Mouse (Mus musculus) erythroblast, adult 5-6 weeks (primary cell): Measurements from ENCODE around the gene Hjurp. TPM values are rescaled to one million over a fixed set of nuclear protein-coding genes. Genes with fewer than 3 reads are reported as not detected.

Experiments
- ATAC-seq: replicated peaks from 2 replicates; pipeline ENCODE4 v1.8.0; 2016; ENCODE audit warnings: moderate number of reproducible peaks, mild to moderate bottlenecking, moderate TSS enrichment, inconsistent platforms; ENCODE audit not compliant: poor library complexity, low FRiP score, severe bottlenecking
- total RNA-seq, 2 experiments: library from RNA; stranded (forward) in 1 of 2; stranded (reverse) in 1 of 2; fragments of 150-400 nt in 1 of 2; fragments of 200-764, 138-1000 nt in 1 of 2; gene quantifications; 2 replicates each; pipeline versions ENCODE4 v1.2.3 to v1.2.4; 2015 to 2017; ENCODE audit warnings: low replicate concordance in 2 of 2

The Hjurp gene
- total RNA-seq, 2 experiments from 2014 or later = 89.5 to 110 TPM

- no peak for ATAC-seq
Measured at GRCm38 (mm10) chr1:88248658-88249057, 28.8 kb downstream of the Hjurp start.

GRCm38 (mm10) chr1:88247660-88248059 is 29.8 kb downstream of the Hjurp start:
- no peak for ATAC-seq

- ATAC-seq = no peak
Measured at GRCm38 (mm10) chr1:88246386-88246785, 31.0 kb downstream of the Hjurp start.

GRCm38 (mm10) chr1:88245881-88246280 is 31.6 kb downstream of the Hjurp start:
- ATAC-seq = no peak

- no peak for ATAC-seq
Measured at GRCm38 (mm10) chr1:88243861-88244260, 33.6 kb downstream of the Hjurp start.

- no peak for ATAC-seq
Measured at GRCm38 (mm10) chr1:88240579-88240978, 36.9 kb downstream of the Hjurp start.

- no peak for ATAC-seq
Measured at GRCm38 (mm10) chr1:88240072-88240471, 37.4 kb downstream of the Hjurp start.

- no peak for ATAC-seq
Measured at GRCm38 (mm10) chr1:88238771-88239170, 38.7 kb downstream of the Hjurp start.

- ATAC-seq = no peak
Measured at GRCm38 (mm10) chr1:88237311-88237710, 40.1 kb downstream of the Hjurp start.

- ATAC-seq = no peak
Measured at GRCm38 (mm10) chr1:88235894-88236415, 41.5 kb downstream of the Hjurp start.

- no peak for ATAC-seq
Measured at GRCm38 (mm10) chr1:88235046-88235893, 42.2 kb downstream of the Hjurp start.

- no peak for ATAC-seq
Measured at GRCm38 (mm10) chr1:88234646-88235045, 42.8 kb downstream of the Hjurp start.

GRCm38 (mm10) chr1:88234248-88234610 is 43.2 kb downstream of the Hjurp start:
- ATAC-seq = no peak

GRCm38 (mm10) chr1:88233421-88234247 is 43.8 kb downstream of the Hjurp start:
- ATAC-seq = no peak

- no peak for ATAC-seq
Measured at GRCm38 (mm10) chr1:88232664-88233380, 44.6 kb downstream of the Hjurp start.

- no peak for ATAC-seq
Measured at GRCm38 (mm10) chr1:88231803-88232499, 45.5 kb downstream of the Hjurp start.

- ATAC-seq = no peak
Measured at GRCm38 (mm10) chr1:88230981-88231802, 46.2 kb downstream of the Hjurp start.

GRCm38 (mm10) chr1:88230421-88230820 is 47.0 kb downstream of the Hjurp start:
- no peak for ATAC-seq

- ATAC-seq = no peak
Measured at GRCm38 (mm10) chr1:88229986-88230385, 47.4 kb downstream of the Hjurp start.
